Mouse (Mus musculus) megakaryocyte, embryonic 14.5 days (primary cell): ENCODE measurements around the gene Gigyf1.

Source experiments
- FLI1 ChIP-seq: IDR thresholded peaks from 2 replicates; pipeline ENCODE4 v1.6.1; 2012; ENCODE audit warnings: low read length, inconsistent platforms, mixed read lengths
- GATA1 ChIP-seq: IDR thresholded peaks from 3 replicates; pipeline ENCODE4 v1.6.1; 2012; ENCODE audit warnings: mixed read lengths, low read length, inconsistent platforms, borderline replicate concordance

DNA sequence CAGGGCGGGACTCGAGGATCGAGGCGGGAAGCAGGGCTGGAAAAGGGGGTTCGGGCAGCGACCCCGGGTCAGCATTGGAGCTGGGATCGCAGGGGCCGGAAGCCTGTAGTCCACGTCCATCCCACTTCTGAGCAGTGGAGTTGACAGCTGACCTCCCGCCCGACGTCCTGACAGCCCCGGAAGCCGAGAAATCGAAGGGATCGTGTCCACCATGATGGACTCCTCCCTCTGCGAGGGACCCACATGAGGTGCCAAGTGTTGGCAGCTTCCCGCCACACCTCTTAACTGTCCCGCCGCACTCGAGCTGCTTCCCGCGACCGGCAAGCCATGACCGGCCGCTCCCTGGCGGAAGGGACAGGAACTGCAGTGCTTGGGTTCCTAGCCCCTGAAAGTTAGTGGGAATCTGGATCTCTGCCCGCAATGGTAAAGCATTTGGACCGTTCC lies 15.7 kb upstream of the Gigyf1 start:
- TF ChIP-seq GATA1 (no peak), FLI1 (no peak)
